Mouse (Mus musculus): ENCODE results near the gene Trub1.

- no peak for TF ChIP-seq CTCF (IDR thresholded peaks at IDR 0.05; ENCODE audit: extremely low read depth, insufficient read depth, low read length)
- no peak for TF ChIP-seq POLR2A (IDR thresholded peaks at IDR 0.05; ENCODE audit: extremely low read depth, insufficient read depth, low read length)
Observed at GRCm38 (mm10) chr19:57498884-57499410, 46.2 kb downstream of the Trub1 start.

All from cortical plate, adult 2 months (tissue).